Mouse (Mus musculus) myocyte (in vitro differentiated cells): Measurements from ENCODE around the gene Mgat3. TPM values are rescaled to one million over a fixed set of nuclear protein-coding genes. Genes with fewer than 3 reads are reported as not detected.
A peak's percentile ranks its signal among the peaks of the same experiment; 100 is the strongest.

ENCODE experiments used
- H3K27me3 ChIP-seq: one replicate; pipeline ENCODE4 v1.6.1; 2011; ENCODE audit not compliant: control insufficient read depth, insufficient read depth, insufficient read length
- H3K36me3 ChIP-seq: one replicate; pipeline ENCODE4 v1.6.1; 2011; ENCODE audit not compliant: control insufficient read depth, insufficient read depth
- H3K4me2 ChIP-seq: one replicate; pipeline ENCODE4 v1.6.1; 2011; ENCODE audit warnings: low read depth, control low read depth
- H3K4me3 ChIP-seq: one replicate; pipeline ENCODE4 v1.5.1; 2011; ENCODE audit warnings: mild to moderate bottlenecking, control low read depth, moderate library complexity
- H3K79me2 ChIP-seq: one replicate; pipeline ENCODE4 v1.6.1; 2011; ENCODE audit not compliant: control insufficient read depth, insufficient read depth
- H3ac ChIP-seq: one replicate; pipeline ENCODE4 v1.6.1; 2011; ENCODE audit not compliant: control insufficient read depth, insufficient read length
- CEBPB ChIP-seq: IDR thresholded peaks from 2 replicates; pipeline ENCODE4 v1.6.1; 2011; ENCODE audit warnings: mild to moderate bottlenecking, moderate library complexity; ENCODE audit not compliant: poor library complexity, insufficient read depth, severe bottlenecking
- E2F4 ChIP-seq: IDR thresholded peaks from one replicate; pipeline ENCODE4 v1.6.1; 2011; ENCODE audit warnings: mild to moderate bottlenecking, control low read depth, moderate library complexity; ENCODE audit not compliant: insufficient read depth
- MAX ChIP-seq: IDR thresholded peaks from one replicate; pipeline ENCODE4 v1.6.1; 2011; ENCODE audit warnings: low read depth, mild to moderate bottlenecking, control low read depth
- MYOD1 ChIP-seq, 3 experiments: IDR thresholded peaks; one replicate each; pipeline ENCODE4 v1.6.1; 2011; ENCODE audit warnings: control low read depth in 2 of 3, low read depth in 2 of 3, mild to moderate bottlenecking in 2 of 3, moderate library complexity in 1 of 3; ENCODE audit not compliant: insufficient read length in 2 of 3, control insufficient read depth in 1 of 3
- MYOG ChIP-seq, 3 experiments: IDR thresholded peaks; one replicate each; pipeline ENCODE4 v1.6.1; 2011; ENCODE audit warnings: control low read depth in 2 of 3, low read depth in 2 of 3, mild to moderate bottlenecking in 2 of 3; ENCODE audit not compliant: insufficient read length in 2 of 3, control insufficient read depth in 1 of 3, insufficient read depth in 1 of 3
- POLR2A ChIP-seq: IDR thresholded peaks from one replicate; pipeline ENCODE4 v1.6.1; 2011; ENCODE audit warnings: low read depth, mild to moderate bottlenecking, control low read depth, moderate library complexity; ENCODE audit not compliant: insufficient read length
- POLR2AphosphoS2 ChIP-seq: IDR thresholded peaks from one replicate; pipeline ENCODE4 v1.6.1; 2011; ENCODE audit warnings: low read depth, control low read depth; ENCODE audit not compliant: insufficient read length
- REST ChIP-seq: IDR thresholded peaks from one replicate; pipeline ENCODE4 v1.6.1; 2011; ENCODE audit warnings: mild to moderate bottlenecking, control low read depth, moderate library complexity; ENCODE audit not compliant: insufficient read depth, insufficient read length
- SRF ChIP-seq: IDR thresholded peaks from one replicate; pipeline ENCODE4 v1.6.1; 2011; ENCODE audit warnings: low read depth; ENCODE audit not compliant: control insufficient read depth, insufficient read length
- TCF12 ChIP-seq: IDR thresholded peaks from one replicate; pipeline ENCODE4 v1.6.1; 2011; ENCODE audit warnings: mild to moderate bottlenecking, control low read depth; ENCODE audit not compliant: poor library complexity, insufficient read depth, severe bottlenecking
- TCF3 ChIP-seq: IDR thresholded peaks from one replicate; pipeline ENCODE4 v1.6.1; 2011; ENCODE audit warnings: low read depth, control low read depth; ENCODE audit not compliant: insufficient read length
- USF1 ChIP-seq: IDR thresholded peaks from one replicate; pipeline ENCODE4 v1.6.1; 2011; ENCODE audit warnings: low read depth, mild to moderate bottlenecking, control low read depth, moderate library complexity
- polyA plus RNA-seq: library from polyadenylated mRNA; unstranded; fragments of >200 nt; fragmentation: generic; extraction: Trizol; gene quantifications from one replicate; pipeline ENCODE4 v1.2.1, GENCODE M21; 2012; ENCODE audit warnings: missing spikeins

The Mgat3 gene
- polyA plus RNA-seq, 1 experiment: 9.7 TPM

- peaks cover 60% of the 10 kb centered on the region for H3K79me2 ChIP-seq
- peak overlapping the region; percentile 90 for H3K4me2 ChIP-seq
- H3K4me3 ChIP-seq: peak overlapping the region; percentile 77
- no peaks in the 10 kb centered on the region for H3K27me3 ChIP-seq
- H3K36me3 ChIP-seq: no peaks in the 10 kb centered on the region
- H3ac ChIP-seq: peak overlapping the region; percentile 90
- TF ChIP-seq REST (no peak), MAX (no peak), MYOG (IDR thresholded peaks at IDR 0.05; ENCODE audit: control insufficient read depth in 1 of 3, insufficient read depth in 1 of 3, insufficient read length in 2 of 3, low read depth in 2 of 3) (no peak), POLR2AphosphoS2 (no peak), CEBPB (no peak)
Observed at GRCm38 (mm10) chr15:80134450-80134847, 39.1 kb upstream of the Mgat3 start.

- Histone ChIP-seq H3K4me2 (peak overlapping the region; percentile 55), H3K79me2 (peaks cover 71% of the 10 kb centered on the region)
- TF ChIP-seq REST (no peak), E2F4 (no peak), CEBPB (no peak), MYOD1 (IDR thresholded peaks at IDR 0.05; ENCODE audit: control insufficient read depth in 1 of 3, insufficient read length in 2 of 3, low read depth in 2 of 3) (no peak), POLR2A (no peak), USF1 (no peak), TCF3 (no peak), MYOG (IDR thresholded peaks at IDR 0.05; ENCODE audit: control insufficient read depth in 1 of 3, insufficient read depth in 1 of 3, insufficient read length in 2 of 3, low read depth in 2 of 3) (no peak), TCF12 (no peak), MAX (no peak), SRF (no peak), POLR2AphosphoS2 (no peak)
Observed at GRCm38 (mm10) chr15:80135499-80135898, 38.0 kb upstream of the Mgat3 start.

GRCm38 (mm10) chr15:80136645-80137044, 36.9 kb upstream of the Mgat3 start:
- peak overlapping the region; percentile 55 for H3K4me2 ChIP-seq
- H3K79me2 ChIP-seq: peaks cover 82% of the 10 kb centered on the region
- H3K4me3 ChIP-seq: no peak overlapping the region
- TF ChIP-seq CEBPB: 0 out of 2 replicates have a peak, but pooled peaks have one; percentile 0
- TF ChIP-seq E2F4: no peak
- TF ChIP-seq TCF3: no peak
- peak; percentile 6 to 54 (median 34) for TF ChIP-seq MYOG (IDR thresholded peaks at IDR 0.05; ENCODE audit: control insufficient read depth in 1 of 3, insufficient read depth in 1 of 3, insufficient read length in 2 of 3, low read depth in 2 of 3)
- no peak for TF ChIP-seq REST
- TF ChIP-seq POLR2AphosphoS2: no peak
- peak in 2 of 3 experiments; percentile 32 to 70 for TF ChIP-seq MYOD1 (IDR thresholded peaks at IDR 0.05; ENCODE audit: control insufficient read depth in 1 of 3, insufficient read length in 2 of 3, low read depth in 2 of 3)
- TF ChIP-seq MAX: no peak
- TF ChIP-seq POLR2A: peak; percentile 17
- no peak for TF ChIP-seq SRF
- no peak for TF ChIP-seq USF1
- no peak for TF ChIP-seq TCF12
- H3K27me3 ChIP-seq: no peaks in the 10 kb centered on the region
- H3K36me3 ChIP-seq: peaks cover 17% of the 10 kb centered on the region
- H3ac ChIP-seq: no peak overlapping the region

More at GRCm38 (mm10) chr15:80135499-80135898, 38.0 kb upstream of the Mgat3 start:
- Histone ChIP-seq H3K27me3 (no peaks in the 10 kb centered on the region), H3ac (no peak overlapping the region), H3K4me3 (no peak overlapping the region), H3K36me3 (peaks cover 6% of the 10 kb centered on the region)

- TF ChIP-seq CEBPB: 0 out of 2 replicates have a peak, but pooled peaks have one; percentile 1
- TF ChIP-seq E2F4: no peak
- peak; percentile 12 for TF ChIP-seq TCF12
- TF ChIP-seq MYOD1 (IDR thresholded peaks at IDR 0.05; ENCODE audit: control insufficient read depth in 1 of 3, insufficient read length in 2 of 3, low read depth in 2 of 3): peak in 2 of 3 experiments; percentile 68 to 73
- TF ChIP-seq MYOG (IDR thresholded peaks at IDR 0.05; ENCODE audit: control insufficient read depth in 1 of 3, insufficient read depth in 1 of 3, insufficient read length in 2 of 3, low read depth in 2 of 3): peak in 1 of 3 experiments; percentile 19
- TF ChIP-seq SRF: no peak
- Histone ChIP-seq H3ac (no peak overlapping the region), H3K36me3 (peaks cover 31% of the 10 kb centered on the region), H3K27me3 (no peaks in the 10 kb centered on the region), H3K4me3 (no peak overlapping the region), H3K4me2 (peak overlapping the region; percentile 58), H3K79me2 (peaks cover 97% of the 10 kb centered on the region)
Observed at GRCm38 (mm10) chr15:80137945-80138791, 35.4 kb upstream of the Mgat3 start.
